In the genomic region with DNA sequence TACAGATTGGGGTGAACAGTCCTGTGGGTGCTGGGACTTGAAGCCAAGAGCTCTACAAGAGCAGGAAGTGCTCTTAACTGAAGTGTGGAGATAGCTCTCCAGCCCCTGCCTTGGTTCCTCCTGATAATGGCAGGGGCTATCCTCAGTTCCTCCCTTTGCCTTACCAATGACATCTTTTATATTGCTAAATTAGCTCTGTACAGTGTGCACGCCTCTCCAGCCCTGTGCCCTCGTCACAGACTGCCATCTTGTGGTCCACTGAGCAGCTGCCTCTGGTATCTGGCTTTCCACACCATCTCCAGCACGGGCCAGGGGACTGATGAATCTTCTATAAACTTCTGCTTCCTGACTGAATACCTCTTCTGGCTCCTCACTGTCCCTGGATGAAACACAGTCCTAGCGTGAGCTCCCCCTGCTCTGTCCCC, we compare ENCODE assay signal across 9 mouse cellular contexts. TPM values are rescaled to one million over a fixed set of nuclear protein-coding genes. Genes with fewer than 3 reads are reported as not detected.
DNase-seq lines count a peak whose midpoint lies in the region; ATAC-seq lines count a peak whose summit lies in the region.
"Had no signal": no experiment of that assay in that cellular context is flagged by ENCODE, and none has a peak within 500 bp of the region (broad histone marks: within the 10 kb centered on the region; RNA-seq: fewer than 3 reads in every experiment).

No protein-coding gene starts in this region.

- WGBS in hindbrain, embryonic 12.5 days, result 32% methylated on average over 4 of the region's 4 CpGs

- H3K4me1 ChIP-seq in hindbrain, embryonic 12.5 days, result peaks cover 8% of the 10 kb centered on the region

- no peak overlapping the region for H3K4me2 ChIP-seq in hindbrain, embryonic 12.5 days (replicated peaks)

- no peak overlapping the region for H3K27ac ChIP-seq in hindbrain, embryonic 12.5 days

- peak; percentile 76 for ATAC-seq in hindbrain, embryonic 12.5 days (ENCODE audit: low FRiP score)

- H3K9ac ChIP-seq in hindbrain, embryonic 12.5 days, result no peak overlapping the region

- H3K9me3 ChIP-seq in hindbrain, embryonic 12.5 days (replicated peaks), result no peaks in the 10 kb centered on the region

- H3K27me3 ChIP-seq in hindbrain, embryonic 12.5 days, result peaks cover 3% of the 10 kb centered on the region; the same call in 1 of the 2 replicates

- intact Hi-C loops in heart, postnatal 25 days (cut with DNase I), result loop anchor here (5.0 kb wide), 1 partner anchor 227 kb away; a partner anchor contains a TSS

- DNase-seq in heart, adult 11 months, result peak; percentile 94
- DNase-seq in heart, postnatal 25 days (ENCODE audit: low spot score), result no peak
- DNase-seq in cerebellum, postnatal 10 days, result peak; percentile 79 to 80
- DNase-seq in frontal cortex, adult 2 months (ENCODE audit: extremely low spot score in 1 of 2, low spot score in 1 of 2), result peak; percentile 14 to 79
- peak; percentile 60 to 62 for DNase-seq in layer of hippocampus, postnatal 36 days
- peak; percentile 81 for DNase-seq in lung, postnatal 10 days
- peak; percentile 68 to 72 for DNase-seq in right cerebral cortex, adult 2 months (ENCODE audit: low spot score in 2 of 2)

- no peak overlapping the region for H3K4me3 ChIP-seq in hindbrain, embryonic 12.5 days
- H3K4me3 ChIP-seq: myocyte had no signal

- H3K36me3 ChIP-seq in hindbrain, embryonic 12.5 days, result no peaks in the 10 kb centered on the region

RNA-seq across cellular contexts. Expression of a gene that starts 8.4 kb away (rescaled TPM):
- total RNA-seq in heart, postnatal 25 days (2021), result 1 to 10 TPM; 3.5 to 4.4 TPM
- 3.0 and 3.1 TPM in 2 replicates for polyA plus RNA-seq in frontal cortex, adult 2 months (2012; rRNA removed)
- polyA plus RNA-seq in hindbrain, embryonic 12.5 days (2016; fragmentation: Nextera tagmentation; extraction: Ambion mirVana), result 1.2 and 1.7 TPM in 2 replicates
- total RNA-seq in layer of hippocampus, postnatal 36 days (2021), result 1 to 10 TPM; 2.6 to 3.0 TPM

RNA-seq across cellular contexts. Expression of a gene that starts 35.6 kb away (rescaled TPM):
- total RNA-seq in heart, postnatal 25 days (2021), result 1 to 10 TPM; 1.8 to 2.2 TPM
- polyA plus RNA-seq in frontal cortex, adult 2 months (2012; rRNA removed), result 28.8 and 33.2 TPM in 2 replicates
- polyA plus RNA-seq in hindbrain, embryonic 12.5 days (2016; fragmentation: Nextera tagmentation; extraction: Ambion mirVana), result 16.6 and 16.9 TPM in 2 replicates
- 10 to 100 TPM; 11.4 to 12.2 TPM for total RNA-seq in layer of hippocampus, postnatal 36 days (2021)
